Comparison of ENCODE assay signal across 8 mouse cellular contexts in the genomic region with DNA sequence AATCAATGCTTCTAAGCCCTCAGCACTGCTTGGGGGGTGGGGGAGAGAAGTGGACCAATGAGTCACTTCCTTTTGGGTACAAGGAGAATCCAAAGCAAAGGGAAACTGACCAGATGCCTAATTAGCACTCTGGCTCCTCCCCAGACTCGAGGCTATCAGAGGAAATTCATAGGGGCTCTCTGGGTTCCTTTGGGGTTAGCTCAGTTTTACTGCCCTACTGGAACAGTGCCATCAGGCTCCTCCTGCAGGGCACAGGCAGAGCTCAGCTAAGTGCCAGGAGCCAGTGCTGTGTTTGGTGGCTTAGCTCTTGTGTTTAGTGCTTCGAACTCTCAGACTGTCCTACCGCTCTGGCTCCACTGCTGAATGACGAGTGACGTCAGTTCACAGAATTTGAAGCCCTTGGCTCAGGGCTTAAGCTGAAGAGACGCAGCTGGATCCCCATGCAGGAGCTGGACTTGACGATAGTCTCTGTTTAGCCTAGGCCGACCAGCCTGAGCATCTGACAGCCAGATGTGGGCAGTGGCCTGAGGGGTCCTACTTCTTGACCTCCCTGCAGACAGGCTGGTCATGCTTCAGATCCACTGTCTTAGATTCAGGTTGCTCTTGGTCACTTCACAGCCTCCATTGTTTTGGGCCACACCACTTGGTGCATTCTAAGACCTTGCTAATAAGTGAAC. TPM values are rescaled to one million over a fixed set of nuclear protein-coding genes. Genes with fewer than 3 reads are reported as not detected.
DNase-seq lines count a peak whose midpoint lies in the region; ATAC-seq and TF ChIP-seq lines count a peak whose summit lies in the region.

No protein-coding gene starts in this region.

- no peaks in the 10 kb centered on the region for H3K9me3 ChIP-seq in hindbrain, embryonic 10.5 days
- H3K9me3 ChIP-seq in hindbrain, postnatal 0 days (ENCODE audit: low read length): no peaks in the 10 kb centered on the region
- no peaks in the 10 kb centered on the region for H3K9me3 ChIP-seq in CH12.LX (replicated peaks; ENCODE audit: low read length)
- H3K9me3 ChIP-seq in embryonic facial prominence, embryonic 11.5 days (replicated peaks; ENCODE audit: control insufficient read depth, low read length): no peaks in the 10 kb centered on the region
- H3K9me3 ChIP-seq in limb, embryonic 13.5 days: no peaks in the 10 kb centered on the region

- H3K9ac ChIP-seq in hindbrain, postnatal 0 days (replicated peaks; ENCODE audit: low read length): no peak overlapping the region
- H3K9ac ChIP-seq in CH12.LX (ENCODE audit: insufficient read depth, low read depth): no peak overlapping the region
- no peak overlapping the region for H3K9ac ChIP-seq in embryonic facial prominence, embryonic 11.5 days (replicated peaks; ENCODE audit: low read length)
- H3K9ac ChIP-seq in limb, embryonic 13.5 days: no peak overlapping the region

- TF ChIP-seq CTCF in hindbrain, postnatal 0 days (IDR thresholded peaks at IDR 0.05; ENCODE audit: low read depth): no peak
- TF ChIP-seq CTCF in CH12.LX (conservative IDR thresholded peaks at IDR 0.05 in 1 of 2, IDR thresholded peaks at IDR 0.05 in 1 of 2; ENCODE audit: low read depth in 2 of 2, low read length in 2 of 2): no peak

- H3K36me3 ChIP-seq in hindbrain, embryonic 10.5 days: no peaks in the 10 kb centered on the region
- H3K36me3 ChIP-seq in hindbrain, postnatal 0 days (ENCODE audit: insufficient read depth, low read length): no peaks in the 10 kb centered on the region
- H3K36me3 ChIP-seq in CH12.LX (replicated peaks in 1 of 2; ENCODE audit: control insufficient read depth in 1 of 2, insufficient read depth in 1 of 2, low read length in 1 of 2): no peaks in the 10 kb centered on the region
- H3K36me3 ChIP-seq in embryonic facial prominence, embryonic 11.5 days (replicated peaks; ENCODE audit: control insufficient read depth, insufficient read depth, low read depth, low read length): no peaks in the 10 kb centered on the region
- H3K36me3 ChIP-seq in limb, embryonic 13.5 days: no peaks in the 10 kb centered on the region

- TF ChIP-seq POLR2A in CH12.LX (IDR thresholded peaks at IDR 0.05; ENCODE audit: low read depth, low read length): no peak

- intact Hi-C loops in left cerebral cortex, postnatal 10 days (cut with DNase I): loop anchor here (5.0 kb wide), 1 partner anchor 82 kb away; no protein-coding TSS in a partner anchor

- H3K4me3 ChIP-seq in hindbrain, embryonic 10.5 days: no peak overlapping the region
- H3K4me3 ChIP-seq in hindbrain, postnatal 0 days (ENCODE audit: low read length): no peak overlapping the region
- no peak overlapping the region for H3K4me3 ChIP-seq in CH12.LX (replicated peaks in 1 of 3; ENCODE audit: low read depth in 2 of 3, low read length in 2 of 3, poor library complexity in 1 of 3)
- H3K4me3 ChIP-seq in embryonic facial prominence, embryonic 11.5 days (ENCODE audit: low read depth, low read length): no peak overlapping the region
- H3K4me3 ChIP-seq in limb, embryonic 13.5 days: no peak overlapping the region

- H3K27me3 ChIP-seq in hindbrain, embryonic 10.5 days (ENCODE audit: insufficient read depth, poor library complexity, severe bottlenecking): peaks cover 54% of the 10 kb centered on the region
- H3K27me3 ChIP-seq in hindbrain, postnatal 0 days (ENCODE audit: insufficient read depth, low read length): no peaks in the 10 kb centered on the region
- peaks cover 38% of the 10 kb centered on the region for H3K27me3 ChIP-seq in CH12.LX (replicated peaks)
- H3K27me3 ChIP-seq in embryonic facial prominence, embryonic 11.5 days (ENCODE audit: control insufficient read depth, insufficient read depth, low read length): no peaks in the 10 kb centered on the region
- H3K27me3 ChIP-seq in limb, embryonic 13.5 days: peaks cover 41% of the 10 kb centered on the region

- ATAC-seq in hindbrain, postnatal 0 days: no peak
- peak; percentile 8; the same call in 1 of the 2 replicates for ATAC-seq in embryonic facial prominence, embryonic 11.5 days (replicated peaks; ENCODE audit: insufficient number of reproducible peaks, low FRiP score, low TSS enrichment, low read depth)
- peak; percentile 9; the same call in 1 of the 2 replicates for ATAC-seq in limb, embryonic 13.5 days (ENCODE audit: low FRiP score, low read depth)

- no peaks in the 10 kb centered on the region for H3K79me2 ChIP-seq in CH12.LX (replicated peaks; ENCODE audit: control insufficient read depth, extremely low read depth, insufficient read depth, poor library complexity, severe bottlenecking)

- H3K4me1 ChIP-seq in hindbrain, embryonic 10.5 days (replicated peaks): peaks cover 29% of the 10 kb centered on the region
- 0 out of 2 replicates have a peak, but pooled peaks cover 8% of the 10 kb centered on the region for H3K4me1 ChIP-seq in hindbrain, postnatal 0 days (ENCODE audit: insufficient read depth, low read length)
- peaks cover 4 to 23% of the 10 kb centered on the region in 2 experiments for H3K4me1 ChIP-seq in CH12.LX (ENCODE audit: control insufficient read depth in 1 of 2, insufficient read depth in 2 of 2)
- H3K4me1 ChIP-seq in embryonic facial prominence, embryonic 11.5 days (ENCODE audit: control insufficient read depth, insufficient read depth, low read length): no peaks in the 10 kb centered on the region
- H3K4me1 ChIP-seq in limb, embryonic 13.5 days: peaks cover 44% of the 10 kb centered on the region

- peak; percentile 50 for DNase-seq in hindbrain, embryonic 10.5 days (ENCODE audit: low spot score)
- DNase-seq in hindbrain, postnatal 0 days (ENCODE audit: low spot score): no peak
- no peak for DNase-seq in CH12.LX (ENCODE audit: extremely low read depth)
- no peak for DNase-seq in embryonic facial prominence, embryonic 11.5 days (ENCODE audit: low spot score)
- no peak for DNase-seq in right cerebral cortex, postnatal 25 days
- DNase-seq in left cerebral cortex, postnatal 10 days (ENCODE audit: extremely low spot score in 1 of 2, low spot score in 2 of 2): no peak
- DNase-seq in adrenal gland, adult 18-20 months (ENCODE audit: low spot score in 2 of 2): no peak

- no peak overlapping the region for H3K4me2 ChIP-seq in hindbrain, postnatal 0 days (ENCODE audit: low read depth, low read length)
- peak overlapping the region; percentile 9 for H3K4me2 ChIP-seq in CH12.LX (ENCODE audit: insufficient read depth, low read depth, poor library complexity, severe bottlenecking)
- H3K4me2 ChIP-seq in embryonic facial prominence, embryonic 11.5 days (ENCODE audit: low read depth, low read length): no peak overlapping the region
- H3K4me2 ChIP-seq in limb, embryonic 13.5 days (replicated peaks): no peak overlapping the region

- no peak for TF ChIP-seq RAD21 in CH12.LX (IDR thresholded peaks at IDR 0.05; ENCODE audit: low read depth, low read length)

- 36% methylated on average over 8 of the region's 8 CpGs for WGBS in hindbrain, embryonic 10.5 days
- WGBS in hindbrain, postnatal 0 days: 38% methylated on average over 8 of the region's 8 CpGs
- WGBS in embryonic facial prominence, embryonic 11.5 days: 8% methylated on average over 8 of the region's 8 CpGs
- WGBS in limb, embryonic 13.5 days: 8% methylated on average over 8 of the region's 8 CpGs

- no peak for TF ChIP-seq EP300 in CH12.LX (IDR thresholded peaks at IDR 0.05; ENCODE audit: low read length)

- in situ Hi-C loops in CH12.LX (cut with MboI; ENCODE audit: low pct_ligation_motif_present, low pct_unique_long_range_greater_than_20kb, low sequenced_read_pairs): no loop called here

- no peak overlapping the region for H3K27ac ChIP-seq in hindbrain, embryonic 10.5 days
- H3K27ac ChIP-seq in hindbrain, postnatal 0 days: no peak overlapping the region
- no peak overlapping the region for H3K27ac ChIP-seq in CH12.LX (ENCODE audit: insufficient read depth, low read depth)
- no peak overlapping the region for H3K27ac ChIP-seq in embryonic facial prominence, embryonic 11.5 days (replicated peaks; ENCODE audit: low read depth, low read length)
- no peak overlapping the region for H3K27ac ChIP-seq in limb, embryonic 13.5 days

- dilution Hi-C loops in CH12.LX (cut with MboI; ENCODE audit: extremely low pct_ligation_motif_present, extremely low pct_unique_long_range_greater_than_20kb, low sequenced_read_pairs): no loop called here

RNA-seq across cellular contexts. Expression of gene Cfap45, which starts 10.1 kb away (rescaled TPM):
- 2.4 and 3.6 TPM in 2 replicates for polyA plus RNA-seq in hindbrain, embryonic 10.5 days (2016; fragmentation: Nextera tagmentation; extraction: Ambion mirVana)
- 1.0 and 1.2 TPM in 2 replicates for total RNA-seq in hindbrain, postnatal 0 days (2014; rRNA removed)
- polyA plus RNA-seq in hindbrain, postnatal 0 days (2015; fragmentation: Nextera tagmentation; extraction: Ambion mirVana): 3.7 and 4.5 TPM in 2 replicates
- total RNA-seq in CH12.LX (2012; rRNA removed) (not detected in 2 replicates), CH12.LX (2014; rRNA removed) (not detected in 2 replicates)
- not detected in 2 replicates for polyA plus RNA-seq in CH12.LX (2012; ENCODE audit: insufficient read length, low read depth)
- polyA plus RNA-seq in embryonic facial prominence, embryonic 11.5 days (2014; fragmentation: Nextera tagmentation; extraction: Ambion mirVana): 0.47 and 0.65 TPM in 2 replicates
- 1.0 and 1.7 TPM in 2 replicates for polyA plus RNA-seq in limb, embryonic 13.5 days (2015; fragmentation: Nextera tagmentation; extraction: Ambion mirVana)
- total RNA-seq in left cerebral cortex, postnatal 10 days (2021): 1 to 10 TPM; 3.1 to 4.3 TPM
- under 1 TPM; 0.35 to 0.40 TPM for total RNA-seq in adrenal gland, adult 18-20 months (2021)

RNA-seq across cellular contexts. Expression of gene Vsig8, which starts 25.1 kb away (rescaled TPM):
- polyA plus RNA-seq in hindbrain, embryonic 10.5 days (2016; fragmentation: Nextera tagmentation; extraction: Ambion mirVana): 0.15 TPM in 1 of 2 replicates, not detected in the other
- total RNA-seq in hindbrain, postnatal 0 days (2014; rRNA removed): 1.9 and 2.9 TPM in 2 replicates
- 1.9 and 2.0 TPM in 2 replicates for polyA plus RNA-seq in hindbrain, postnatal 0 days (2015; fragmentation: Nextera tagmentation; extraction: Ambion mirVana)
- total RNA-seq in CH12.LX (2012; rRNA removed): 0.13 and 0.17 TPM in 2 replicates
- total RNA-seq in CH12.LX (2014; rRNA removed): not detected in 2 replicates
- 0.18 and 0.29 TPM in 2 replicates for polyA plus RNA-seq in CH12.LX (2012; ENCODE audit: insufficient read length, low read depth)
- 0.28 TPM in 1 of 2 replicates, not detected in the other for polyA plus RNA-seq in embryonic facial prominence, embryonic 11.5 days (2014; fragmentation: Nextera tagmentation; extraction: Ambion mirVana)
- 0.33 TPM in 1 of 2 replicates, not detected in the other for polyA plus RNA-seq in limb, embryonic 13.5 days (2015; fragmentation: Nextera tagmentation; extraction: Ambion mirVana)
- total RNA-seq in left cerebral cortex, postnatal 10 days (2021): 1 to 10 TPM in 1 of 2 experiments, under 1 TPM in 1; 0.53 to 1.4 TPM
- under 1 TPM in 1 of 2 experiments, not detected in 1; 0.40 TPM for total RNA-seq in adrenal gland, adult 18-20 months (2021)

RNA-seq across cellular contexts. Expression of gene Tagln2, which starts 30.8 kb away (rescaled TPM):
- 73.3 and 80.4 TPM in 2 replicates for polyA plus RNA-seq in hindbrain, embryonic 10.5 days (2016; fragmentation: Nextera tagmentation; extraction: Ambion mirVana)
- total RNA-seq in hindbrain, postnatal 0 days (2014; rRNA removed): 45.1 and 70.2 TPM in 2 replicates
- polyA plus RNA-seq in hindbrain, postnatal 0 days (2015; fragmentation: Nextera tagmentation; extraction: Ambion mirVana): 59.2 and 61.6 TPM in 2 replicates
- total RNA-seq in CH12.LX (2012; rRNA removed): 179 and 206 TPM in 2 replicates
- total RNA-seq in CH12.LX (2014; rRNA removed): 145 and 172 TPM in 2 replicates
- 281 and 337 TPM in 2 replicates for polyA plus RNA-seq in CH12.LX (2012; ENCODE audit: insufficient read length, low read depth)
- polyA plus RNA-seq in embryonic facial prominence, embryonic 11.5 days (2014; fragmentation: Nextera tagmentation; extraction: Ambion mirVana): 56.7 and 61.7 TPM in 2 replicates
- 118 and 119 TPM in 2 replicates for polyA plus RNA-seq in limb, embryonic 13.5 days (2015; fragmentation: Nextera tagmentation; extraction: Ambion mirVana)
- 10 to 100 TPM; 17.0 to 18.6 TPM for total RNA-seq in left cerebral cortex, postnatal 10 days (2021)
- 10 to 100 TPM; 64.7 to 65.1 TPM for total RNA-seq in adrenal gland, adult 18-20 months (2021)

RNA-seq across cellular contexts. Expression of gene Igsf9, which starts 49.1 kb away (rescaled TPM):
- 74.1 and 76.0 TPM in 2 replicates for polyA plus RNA-seq in hindbrain, embryonic 10.5 days (2016; fragmentation: Nextera tagmentation; extraction: Ambion mirVana)
- 17.9 and 33.0 TPM in 2 replicates for total RNA-seq in hindbrain, postnatal 0 days (2014; rRNA removed)
- 10.5 and 13.5 TPM in 2 replicates for polyA plus RNA-seq in hindbrain, postnatal 0 days (2015; fragmentation: Nextera tagmentation; extraction: Ambion mirVana)
- total RNA-seq in CH12.LX (2012; rRNA removed): 4.5 and 6.0 TPM in 2 replicates
- total RNA-seq in CH12.LX (2014; rRNA removed): 2.0 and 2.7 TPM in 2 replicates
- 6.5 and 7.2 TPM in 2 replicates for polyA plus RNA-seq in CH12.LX (2012; ENCODE audit: insufficient read length, low read depth)
- 36.8 and 46.6 TPM in 2 replicates for polyA plus RNA-seq in embryonic facial prominence, embryonic 11.5 days (2014; fragmentation: Nextera tagmentation; extraction: Ambion mirVana)
- 47.9 and 53.2 TPM in 2 replicates for polyA plus RNA-seq in limb, embryonic 13.5 days (2015; fragmentation: Nextera tagmentation; extraction: Ambion mirVana)
- 10 to 100 TPM; 19.2 to 27.4 TPM for total RNA-seq in left cerebral cortex, postnatal 10 days (2021)
- total RNA-seq in adrenal gland, adult 18-20 months (2021): 1 to 10 TPM; 1.1 to 3.2 TPM

RNA-seq across cellular contexts. Expression of gene Slamf9, which starts 55.5 kb away (rescaled TPM):
- 0.16 TPM in 1 of 2 replicates, not detected in the other for polyA plus RNA-seq in hindbrain, embryonic 10.5 days (2016; fragmentation: Nextera tagmentation; extraction: Ambion mirVana)
- total RNA-seq in hindbrain, postnatal 0 days (2014; rRNA removed): not detected in 2 replicates
- polyA plus RNA-seq in hindbrain, postnatal 0 days (2015; fragmentation: Nextera tagmentation; extraction: Ambion mirVana): 0.39 and 0.49 TPM in 2 replicates
- 17.0 and 30.9 TPM in 2 replicates for total RNA-seq in CH12.LX (2012; rRNA removed)
- total RNA-seq in CH12.LX (2014; rRNA removed): 30.1 and 32.6 TPM in 2 replicates
- 28.3 and 30.3 TPM in 2 replicates for polyA plus RNA-seq in CH12.LX (2012; ENCODE audit: insufficient read length, low read depth)
- polyA plus RNA-seq in embryonic facial prominence, embryonic 11.5 days (2014; fragmentation: Nextera tagmentation; extraction: Ambion mirVana): 0.48 and 0.53 TPM in 2 replicates
- 0.25 and 0.63 TPM in 2 replicates for polyA plus RNA-seq in limb, embryonic 13.5 days (2015; fragmentation: Nextera tagmentation; extraction: Ambion mirVana)
- total RNA-seq in left cerebral cortex, postnatal 10 days (2021): under 1 TPM; 0.43 to 0.81 TPM
- total RNA-seq in adrenal gland, adult 18-20 months (2021): 1 to 10 TPM; 3.4 to 5.0 TPM
